Mouse (Mus musculus) erythroblast, embryonic 14.5 days (primary cell): ENCODE data around the gene Dus2.

Experiments used
- GATA1 ChIP-seq: IDR thresholded peaks from 2 replicates; pipeline ENCODE4 v1.6.1; 2012; ENCODE audit warnings: low read length, inconsistent platforms, mixed read lengths
- TAL1 ChIP-seq: IDR thresholded peaks from 3 replicates; pipeline ENCODE4 v1.6.1; 2012; ENCODE audit warnings: low read length, inconsistent platforms, mixed read lengths

DNA sequence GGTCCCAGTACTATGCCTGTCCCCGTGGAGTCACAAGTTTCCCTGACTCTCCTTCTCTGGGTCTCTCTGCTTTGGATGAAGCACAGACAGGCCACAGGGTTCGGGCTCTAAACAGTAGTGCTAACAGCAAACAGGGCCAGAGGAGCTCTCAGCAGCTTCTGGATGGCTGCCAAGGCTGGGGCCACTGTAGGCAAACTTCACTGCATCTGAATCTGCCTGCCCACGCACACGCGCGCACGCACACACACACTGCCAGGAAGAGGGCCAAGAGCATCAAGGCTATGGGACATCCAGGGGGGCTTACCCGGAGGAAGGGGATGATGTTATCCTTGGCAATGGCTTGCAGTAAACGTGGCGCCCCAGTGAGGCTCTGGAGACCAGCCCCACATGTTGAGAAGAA, 41.8 kb upstream of the Dus2 start:
- TF ChIP-seq GATA1 = no peak
- TF ChIP-seq TAL1 = no peak
